Mouse (Mus musculus): ENCODE results near the gene Rab14.

Gene Rab14

DNA sequence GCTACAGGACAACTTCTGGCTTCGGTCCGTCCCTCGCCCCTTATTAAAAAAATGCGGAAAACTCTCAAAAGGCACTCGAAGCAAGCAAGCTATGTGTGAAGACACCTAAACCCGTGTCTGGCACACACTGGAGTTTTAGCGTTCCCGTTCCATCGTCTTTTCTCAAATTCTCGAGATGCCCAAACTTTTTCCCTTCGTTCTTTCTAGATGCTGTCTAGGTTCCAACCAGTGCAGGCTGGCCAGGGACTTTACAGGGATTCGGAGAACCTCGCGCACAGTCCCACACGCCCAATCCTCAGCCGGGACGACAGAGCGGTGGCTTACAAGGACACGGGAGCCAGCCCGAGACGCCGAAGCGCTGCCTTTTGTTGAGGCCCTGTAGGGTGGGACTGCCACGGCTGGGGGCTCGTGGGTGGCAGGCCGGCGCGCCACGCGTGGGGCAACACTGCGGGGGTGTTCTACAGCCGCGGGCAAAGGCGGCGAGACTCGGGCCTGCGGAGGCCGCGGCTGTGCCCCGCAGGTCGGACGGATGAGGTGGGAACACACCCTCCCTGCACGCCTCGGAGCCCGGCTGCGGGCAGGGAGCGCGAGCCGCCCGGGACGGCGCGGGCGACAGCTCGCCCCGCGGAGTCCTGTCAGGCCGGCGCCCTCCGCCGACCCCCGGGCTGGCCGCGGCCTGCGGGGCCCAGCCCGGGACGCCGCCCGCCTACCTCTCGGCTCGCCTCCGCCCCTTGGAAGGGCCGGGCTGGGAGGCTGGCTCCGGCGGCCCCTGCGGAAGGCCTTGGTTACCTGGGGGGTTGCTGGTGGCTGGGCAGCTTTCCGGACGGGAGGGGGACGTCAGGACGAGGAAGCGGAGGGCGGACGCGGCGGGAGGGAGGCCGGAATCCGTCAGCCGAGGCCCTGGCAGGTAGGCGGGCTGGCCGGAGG, 686 bp downstream of the Rab14 start:
- peak; percentile 34 for DNase-seq (ENCODE audit: low spot score)

DNA sequence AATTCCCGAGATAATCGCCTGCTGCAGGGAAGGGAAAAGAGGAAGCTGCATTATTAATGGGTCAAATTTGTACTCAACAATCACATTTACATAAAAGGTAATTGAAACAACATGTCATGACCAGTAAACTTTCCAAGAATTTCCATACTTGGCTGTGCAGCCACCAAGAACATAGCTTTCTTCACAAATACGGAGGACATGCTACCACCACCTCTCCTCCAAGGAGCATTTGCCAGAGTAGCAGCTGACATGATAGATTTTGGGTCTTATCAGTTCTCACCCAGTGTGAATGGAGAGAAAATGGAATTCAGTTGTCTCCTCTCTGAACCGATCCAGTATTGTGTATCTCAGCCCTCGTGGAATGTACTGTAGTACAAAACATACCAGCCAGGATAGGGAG, 1.4 kb downstream of the Rab14 start:
- DNase-seq (ENCODE audit: low spot score): no peak

DNA sequence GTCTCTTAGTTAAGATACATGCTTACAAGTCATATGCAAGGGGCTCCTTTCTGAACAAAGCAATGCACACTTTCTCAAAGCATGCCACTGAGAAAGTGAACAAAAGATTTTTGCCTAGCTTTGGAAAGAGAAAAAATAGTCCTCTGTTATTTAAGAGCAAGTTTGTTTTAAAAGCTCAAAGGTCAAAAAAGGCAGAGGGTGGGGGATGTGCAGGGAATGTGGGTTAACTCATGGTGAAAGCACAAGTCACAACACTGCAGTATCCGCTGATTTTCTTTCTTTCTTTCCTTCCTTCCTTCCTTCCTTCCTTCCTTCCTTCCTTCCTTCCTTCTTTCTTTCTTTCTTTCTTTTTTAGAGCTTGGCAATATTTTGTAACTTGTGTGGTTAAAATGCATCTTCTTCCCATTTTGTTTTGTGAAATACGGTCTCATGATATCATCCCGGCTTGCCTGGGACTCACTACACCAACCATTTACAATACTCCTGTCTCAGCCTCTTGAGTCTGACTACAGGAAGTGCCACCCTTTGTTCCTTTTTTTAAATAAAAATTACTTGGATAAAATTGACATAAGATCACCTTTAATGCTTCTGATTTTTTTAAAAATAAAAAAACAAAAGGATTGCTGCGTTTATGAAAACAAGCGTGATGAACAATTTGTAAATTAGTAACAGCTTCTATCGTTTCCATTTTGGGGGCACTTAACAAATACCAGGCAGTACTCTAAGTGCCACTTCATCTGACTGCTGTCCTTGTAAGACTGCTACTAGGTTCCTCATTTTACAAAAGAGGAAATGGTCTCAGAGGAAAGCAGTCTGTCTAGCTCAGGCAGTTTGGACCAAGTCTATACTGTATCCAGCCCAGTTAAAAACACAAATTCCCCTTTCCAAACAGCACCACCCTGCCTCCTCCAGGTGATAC, 5.0 kb downstream of the Rab14 start:
- peak; percentile 70 for DNase-seq (ENCODE audit: low spot score)

DNA sequence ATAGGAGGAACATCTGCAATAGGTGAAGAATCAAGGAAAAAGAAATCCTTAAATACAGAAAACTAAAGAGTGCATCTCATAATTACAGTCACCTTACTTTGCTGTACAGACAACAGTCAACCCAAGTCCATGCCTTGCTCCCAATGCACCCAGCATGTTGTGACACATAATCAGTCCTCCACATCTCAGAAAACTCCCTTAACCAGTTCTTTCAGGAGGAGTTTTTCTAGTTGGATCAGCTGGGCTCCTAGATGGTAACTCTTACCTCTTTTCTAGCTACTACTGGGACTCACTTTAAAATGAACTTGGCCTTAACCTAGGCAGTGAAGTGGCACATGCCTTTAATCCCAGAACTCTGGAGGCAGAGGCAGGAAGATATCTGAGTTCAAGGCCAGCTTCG, 6.9 kb downstream of the Rab14 start:
- no peak for DNase-seq (ENCODE audit: low spot score)

DNA sequence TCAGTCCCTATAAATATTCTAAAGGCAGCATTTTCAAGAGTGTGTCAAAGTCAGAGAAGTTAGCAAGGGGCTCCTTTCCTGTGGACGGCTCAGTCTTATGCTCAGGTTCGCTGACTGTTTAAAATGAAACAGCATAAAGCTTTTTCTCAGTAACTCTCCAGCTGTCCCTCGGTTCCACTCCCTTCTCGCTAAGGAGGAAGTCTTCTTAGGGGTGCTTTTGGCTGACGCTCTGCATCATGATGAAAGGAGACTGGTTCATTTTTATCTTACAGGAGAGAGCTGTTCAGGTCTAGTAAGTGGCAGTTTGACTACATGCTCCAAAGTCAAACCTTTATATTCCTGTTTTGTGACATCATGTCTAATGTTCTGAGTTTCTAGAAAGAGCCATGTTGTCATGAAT, 12.0 kb downstream of the Rab14 start:
- DNase-seq (ENCODE audit: low spot score): no peak

DNA sequence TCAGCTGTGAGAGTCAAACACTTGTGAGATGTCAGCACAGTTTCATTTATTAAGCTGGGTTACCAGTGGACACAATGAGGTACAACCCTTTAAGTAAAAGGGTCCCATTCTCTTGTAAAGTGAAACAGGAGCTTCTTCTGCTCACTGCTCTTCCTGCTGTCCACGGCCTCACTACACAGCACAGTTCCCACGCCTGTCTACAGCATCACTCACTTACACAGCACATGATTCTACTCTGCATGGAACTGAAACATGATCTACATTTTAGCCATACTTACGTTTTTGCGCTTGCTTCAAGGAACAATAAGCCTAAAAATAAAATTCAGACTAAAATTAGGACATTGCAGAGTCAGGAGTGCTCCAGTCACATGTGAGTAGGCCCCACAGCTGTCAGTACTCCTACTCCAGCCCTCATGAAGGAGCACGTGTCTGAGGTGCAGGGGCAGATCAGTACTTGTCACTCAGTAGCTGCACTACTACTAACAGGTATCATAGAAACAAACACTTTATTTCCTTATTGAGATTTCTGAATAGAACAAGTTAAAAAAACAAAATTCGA, 17.7 kb downstream of the Rab14 start:
- no peak for DNase-seq (ENCODE audit: low spot score)

DNA sequence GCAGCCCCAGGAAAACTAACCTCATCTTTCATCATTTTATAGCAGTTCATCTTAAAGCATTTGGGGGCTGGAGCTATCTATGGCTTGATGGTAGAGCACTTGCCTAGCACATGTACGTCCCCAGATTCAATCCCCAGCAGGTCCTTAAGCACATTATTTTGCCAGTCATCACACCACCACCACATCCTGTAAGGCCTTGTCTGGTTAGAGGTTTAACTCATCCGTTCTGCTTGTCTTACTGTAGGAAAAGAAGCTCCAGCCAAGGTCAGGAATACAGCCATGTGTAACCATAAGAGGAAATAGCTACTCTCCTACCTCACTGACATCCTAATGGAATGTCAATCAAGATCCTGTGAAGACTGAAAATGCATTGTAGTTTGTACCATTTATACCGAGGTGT, 22.8 kb downstream of the Rab14 start:
- DNase-seq (ENCODE audit: low spot score): no peak

DNA sequence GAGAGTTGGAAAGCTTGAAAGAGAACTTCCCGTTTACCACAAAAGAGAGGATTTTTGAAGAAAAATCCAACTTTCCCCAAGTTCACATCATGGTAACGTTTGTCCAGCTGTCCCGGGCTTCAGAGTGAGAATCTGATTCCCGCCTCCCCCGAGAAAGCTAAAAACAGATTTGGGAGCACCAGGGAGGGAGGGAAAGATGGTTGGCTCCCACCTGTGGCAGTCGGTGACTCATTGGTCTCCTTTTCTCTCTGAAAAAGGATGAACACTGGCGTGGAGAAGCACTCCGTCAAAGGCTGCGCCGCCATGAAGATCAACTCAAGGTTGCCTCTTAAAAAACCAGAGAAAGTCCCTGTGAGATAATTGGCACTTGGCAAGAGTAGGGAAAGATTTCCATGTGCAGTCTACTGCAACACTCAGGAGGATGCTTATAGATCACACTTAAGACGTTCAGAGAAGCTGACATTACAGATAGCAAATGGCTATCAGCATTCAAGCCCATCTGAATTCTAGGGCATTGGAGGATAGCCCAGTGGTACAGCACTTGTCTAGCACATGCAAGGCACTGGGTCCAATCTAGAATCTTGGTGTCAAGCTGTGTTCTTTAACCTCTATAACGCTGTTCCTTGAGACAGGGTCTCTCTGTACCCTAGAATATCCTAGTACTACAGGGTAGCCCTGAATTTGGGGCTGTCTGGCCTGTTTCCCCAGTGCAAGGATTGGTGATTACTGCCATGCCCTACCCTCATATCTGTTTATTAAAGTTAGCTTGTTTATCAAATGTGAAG, 25.4 kb downstream of the Rab14 start:
- no peak for DNase-seq (ENCODE audit: low spot score)

DNA sequence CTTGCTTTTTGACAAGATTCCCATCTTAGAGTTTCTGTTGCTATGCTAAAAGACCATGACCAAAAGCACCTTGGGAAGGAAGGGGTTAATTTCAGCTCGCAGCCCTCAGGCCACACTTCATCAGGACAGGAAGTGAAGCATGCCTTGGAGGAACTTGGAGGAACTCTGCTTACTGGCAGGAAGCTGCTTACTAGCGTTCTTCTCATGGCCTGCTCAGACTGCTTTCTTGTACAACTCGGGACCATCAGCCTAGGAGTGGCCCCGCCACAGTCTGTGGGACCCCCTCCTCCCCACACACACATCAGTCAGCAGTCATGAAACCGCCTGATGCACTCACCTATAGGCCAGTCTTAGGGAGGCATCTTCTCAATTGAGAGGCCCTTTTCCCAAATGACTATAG, 26.8 kb downstream of the Rab14 start:
- DNase-seq (ENCODE audit: low spot score): no peak

DNA sequence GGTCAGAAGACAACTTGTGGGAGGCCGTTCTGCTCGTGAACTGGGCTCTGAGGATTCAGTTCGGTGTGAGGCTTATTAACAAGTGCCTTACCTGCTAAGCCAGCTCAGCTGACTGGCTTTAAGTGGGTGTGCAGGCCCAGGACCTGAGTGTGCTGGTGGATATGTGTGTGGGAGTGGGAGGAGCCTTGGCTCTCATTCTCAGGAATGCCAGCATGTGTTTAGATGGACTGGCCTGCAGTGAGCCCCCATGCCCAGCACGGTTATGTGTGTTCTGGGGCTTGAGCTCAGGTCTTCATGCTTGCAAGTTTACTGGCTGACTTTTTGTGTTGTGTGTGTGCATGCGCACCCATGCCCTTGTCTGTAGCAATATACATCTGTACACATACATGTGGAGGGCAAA, 27.3 kb downstream of the Rab14 start:
- DNase-seq (ENCODE audit: low spot score): no peak

DNA sequence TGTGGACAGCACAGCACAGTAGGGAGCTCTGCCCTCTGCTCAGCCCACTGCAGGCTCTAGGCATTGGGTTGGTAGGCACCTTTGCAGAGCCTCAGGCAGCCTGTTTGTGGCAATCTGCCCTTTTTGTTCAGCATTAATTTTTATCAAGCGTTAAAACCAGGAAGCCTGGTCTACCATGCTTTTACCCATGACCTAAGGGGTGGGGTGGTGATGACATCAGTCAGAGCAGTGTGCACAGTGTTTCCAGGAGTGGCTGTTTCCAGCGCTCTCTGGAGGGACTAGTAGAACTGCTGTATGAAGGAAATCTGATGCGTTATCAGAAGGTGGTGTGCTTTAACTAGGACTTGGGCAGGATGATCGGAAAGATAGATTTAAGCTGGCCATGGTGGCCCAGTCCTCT, 28.7 kb downstream of the Rab14 start:
- DNase-seq (ENCODE audit: low spot score): no peak

DNA sequence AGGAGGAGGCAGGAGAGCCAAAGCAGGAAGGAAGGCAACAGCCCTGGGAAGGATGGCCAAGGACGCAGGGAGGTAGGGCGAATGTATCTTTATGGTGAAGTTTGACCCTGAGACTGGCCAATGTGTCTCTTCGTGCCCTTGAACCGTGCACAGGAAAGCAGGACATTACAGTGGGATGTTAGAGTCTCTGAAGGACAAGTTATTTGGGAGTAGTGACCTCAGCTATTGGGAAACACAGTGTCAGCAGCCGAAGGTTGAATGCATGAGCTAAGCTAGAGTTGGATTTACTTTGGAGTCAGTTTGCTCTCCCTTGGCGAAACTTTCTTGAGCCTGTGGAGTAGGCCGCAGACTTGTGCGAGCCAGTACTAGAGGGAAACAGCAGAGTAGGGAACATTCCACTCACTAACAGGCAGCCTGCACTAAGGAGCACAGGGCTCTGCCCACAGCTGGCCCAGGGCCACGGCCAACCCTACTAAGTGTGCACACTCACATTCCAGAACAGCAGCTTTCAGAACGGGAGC, 29.5 kb downstream of the Rab14 start:
- no peak for DNase-seq (ENCODE audit: low spot score)

DNA sequence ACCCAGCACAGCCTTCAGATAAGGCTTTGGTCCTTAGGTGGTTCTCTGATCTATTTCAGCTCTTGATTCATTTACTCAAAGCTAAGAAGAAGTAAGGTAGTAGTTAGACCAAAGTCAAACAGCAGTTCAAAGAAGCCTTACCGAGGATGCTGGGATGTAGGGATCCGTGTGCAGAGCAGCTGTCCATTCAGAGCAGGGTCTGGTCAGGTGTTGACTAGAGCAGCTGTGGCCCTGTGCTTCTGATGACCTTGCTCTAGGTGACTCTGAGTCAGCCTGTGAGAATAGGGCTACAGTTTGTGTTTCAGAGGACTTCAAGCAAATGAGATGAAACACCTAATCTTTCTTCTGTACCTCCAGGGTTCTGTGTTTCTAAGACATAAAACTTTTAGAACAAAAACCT, 31.5 kb downstream of the Rab14 start:
- DNase-seq (ENCODE audit: low spot score): no peak

DNA sequence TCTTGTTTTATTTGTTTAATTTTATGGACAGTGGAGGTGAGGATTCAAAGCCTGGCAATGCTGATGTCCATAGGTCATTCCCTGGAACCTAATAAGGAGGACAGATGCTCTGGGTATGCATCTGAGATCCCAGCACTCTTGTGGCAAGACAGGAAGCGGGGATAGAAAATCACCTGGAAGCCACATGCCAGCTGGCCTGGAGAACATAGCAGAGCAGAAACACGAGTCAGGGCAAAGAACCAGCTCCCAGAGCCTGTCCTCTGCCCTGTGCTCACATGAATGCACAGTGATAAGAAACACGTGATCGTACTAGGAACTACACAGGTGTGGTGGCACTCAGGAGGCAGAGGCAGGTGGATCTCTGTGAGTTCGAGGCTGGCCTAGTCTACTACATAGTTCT, 34.1 kb downstream of the Rab14 start:
- DNase-seq (ENCODE audit: low spot score): no peak

DNA sequence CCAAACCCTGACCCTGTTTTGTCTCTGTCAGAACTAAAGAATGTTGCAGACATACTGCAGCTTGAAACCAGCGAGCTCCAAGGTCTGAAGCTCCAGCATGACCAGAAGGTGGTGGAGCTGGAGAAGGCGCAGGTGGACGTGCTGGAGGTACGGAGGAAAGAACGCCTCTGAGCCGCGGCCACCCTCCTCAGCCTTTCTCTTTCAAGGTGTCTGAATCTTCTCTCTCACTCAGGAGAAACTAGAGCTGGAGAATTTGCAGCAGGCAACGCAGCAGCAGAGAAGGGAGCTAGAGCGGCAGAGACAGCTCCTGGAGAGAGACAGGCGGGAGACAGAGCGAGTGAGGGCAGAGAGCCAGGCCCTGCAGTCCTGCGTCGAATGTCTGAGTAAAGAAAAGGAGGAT, 35.5 kb downstream of the Rab14 start:
- DNase-seq (ENCODE audit: low spot score): no peak

DNA sequence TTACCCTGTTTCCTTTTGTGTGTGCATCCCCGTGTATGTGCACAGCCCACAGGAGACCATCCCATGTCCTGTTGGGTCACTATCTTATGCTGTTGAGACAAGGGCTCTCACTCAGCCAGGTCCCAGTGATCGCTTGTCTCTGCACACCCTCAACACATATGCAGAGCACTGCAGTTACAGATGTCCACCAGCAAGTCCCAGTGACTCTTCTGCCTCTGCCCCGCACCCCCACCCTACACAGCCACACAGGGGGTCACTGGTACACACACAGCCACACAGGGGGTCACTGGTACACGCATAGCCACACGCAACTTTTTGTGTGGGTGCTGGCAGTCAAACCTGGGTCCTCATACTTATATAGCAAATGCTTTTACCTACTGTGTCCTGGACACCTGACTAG, 37.5 kb downstream of the Rab14 start:
- no peak for DNase-seq (ENCODE audit: low spot score)

DNA sequence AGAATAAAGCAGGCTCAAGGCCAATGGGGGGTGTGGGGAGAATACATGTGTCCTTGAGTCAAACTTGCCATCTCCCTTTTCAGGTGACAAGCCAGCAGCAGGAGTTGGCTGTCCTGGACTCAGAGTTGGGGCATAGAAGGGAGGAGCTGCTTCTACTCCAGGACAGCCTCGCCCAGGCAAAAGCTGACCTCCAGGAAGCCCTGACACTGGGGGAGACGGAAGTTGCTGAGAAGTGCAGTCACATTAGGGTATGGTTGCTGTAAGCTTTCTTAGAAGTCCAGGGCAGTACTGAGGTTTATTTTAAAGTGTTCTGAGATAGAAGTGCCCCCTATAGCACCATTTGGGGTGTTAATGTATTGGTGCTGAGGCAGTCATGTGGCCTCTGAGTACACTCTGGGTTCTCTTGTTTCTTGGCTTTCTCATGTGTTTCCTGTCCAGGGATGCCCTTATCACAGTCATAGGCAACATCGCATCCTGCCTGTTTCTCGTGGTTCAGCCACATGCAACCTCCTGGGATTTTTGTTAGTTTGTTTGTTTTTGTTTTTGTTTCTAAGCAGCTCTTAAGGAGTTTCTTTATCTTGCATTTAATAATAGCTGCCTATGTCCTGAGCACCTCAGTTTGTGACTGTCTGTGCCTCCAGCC, 39.0 kb downstream of the Rab14 start:
- DNase-seq (ENCODE audit: low spot score): no peak

DNA sequence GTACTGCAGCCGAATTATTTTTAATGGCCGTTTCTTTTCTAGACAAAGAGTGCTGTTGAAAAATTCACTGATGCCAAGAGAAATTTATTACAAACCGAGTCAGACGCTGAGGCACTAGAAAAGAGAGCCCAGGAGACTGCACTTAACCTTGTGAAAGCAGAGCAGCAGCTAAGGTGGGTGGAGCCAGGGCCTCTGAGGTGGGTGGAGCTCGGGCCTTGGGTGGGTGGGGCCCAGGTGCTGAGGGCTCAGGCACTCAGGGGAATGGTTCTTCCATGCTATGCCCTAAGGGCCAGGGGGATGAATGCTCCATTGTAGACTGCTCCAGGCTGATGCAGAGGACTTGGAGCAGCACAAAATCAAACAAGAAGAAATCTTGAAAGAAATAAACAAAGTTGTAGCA, 40.7 kb downstream of the Rab14 start:
- no peak for DNase-seq (ENCODE audit: low spot score)

DNA sequence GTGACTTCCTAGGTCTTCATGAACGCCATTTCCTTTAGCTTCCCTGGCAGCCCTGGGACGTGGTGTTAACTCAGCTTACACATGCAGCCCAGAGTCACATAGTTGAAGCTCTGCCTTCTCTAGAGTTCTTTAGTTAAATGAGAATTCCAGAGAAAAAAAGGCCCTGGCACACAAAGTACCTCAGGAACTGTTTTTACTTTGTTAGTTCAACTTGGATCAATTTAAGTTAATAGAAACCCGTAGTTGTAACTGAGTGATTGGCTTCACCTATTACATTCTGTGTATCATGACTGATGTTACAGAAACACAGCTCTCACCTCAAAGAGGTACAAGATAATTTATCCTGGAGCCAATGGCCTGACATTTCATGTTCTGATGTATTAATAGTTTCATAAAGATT, 42.6 kb downstream of the Rab14 start:
- no peak for DNase-seq (ENCODE audit: low spot score)

DNA sequence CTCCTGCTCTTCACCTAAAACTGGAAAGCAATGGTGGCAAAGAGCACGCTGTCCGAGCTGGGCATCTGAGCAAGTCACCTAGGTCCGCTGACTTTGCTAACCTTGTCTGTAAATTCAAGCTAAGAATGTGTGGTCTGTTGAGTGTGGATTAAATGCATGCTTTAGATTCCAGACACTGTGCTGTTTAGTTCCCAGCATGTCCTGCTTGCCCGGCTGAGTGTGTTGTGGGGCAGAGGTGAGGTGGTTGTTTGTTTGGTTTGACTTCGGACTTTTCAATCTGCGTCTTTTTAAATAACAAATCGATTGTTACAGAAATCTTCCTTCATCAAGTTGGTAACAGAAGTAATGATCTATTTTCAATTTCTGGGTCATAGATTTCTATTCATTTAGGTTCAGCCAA, 43.1 kb downstream of the Rab14 start:
- DNase-seq (ENCODE audit: low spot score): no peak

DNA sequence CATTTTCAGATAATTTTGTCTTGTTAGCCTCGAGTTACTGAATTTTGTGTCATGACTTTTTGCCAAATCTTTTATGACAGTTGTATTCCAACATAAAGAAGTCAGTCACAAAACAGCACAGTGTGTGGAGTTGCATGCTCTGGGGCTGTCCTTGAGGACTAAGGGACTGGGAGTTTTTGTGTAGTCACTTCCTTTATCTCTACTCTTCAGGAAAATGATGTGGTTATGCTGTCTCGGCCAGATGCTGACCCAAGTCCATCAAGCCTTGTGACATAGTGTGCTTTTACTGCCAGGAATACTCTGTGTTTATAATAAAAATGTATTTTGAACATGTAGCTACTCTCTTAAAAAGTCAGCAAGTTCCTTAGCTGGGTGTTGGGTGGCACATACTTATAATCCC, 43.9 kb downstream of the Rab14 start:
- DNase-seq (ENCODE audit: low spot score): no peak

Data from yolk sac, embryonic 10.5 days (tissue).